Mouse (Mus musculus) liver, embryonic 11.5 days (tissue): ENCODE results near the gene Olfr1337. TPM values are rescaled to one million over a fixed set of nuclear protein-coding genes. Genes with fewer than 3 reads are reported as not detected.
"Not testable (repeated sequence)": the region's sequence is repeated elsewhere in the genome, so short reads cannot be mapped to it uniquely, and the experiment has no call there.

Source experiments
- ATAC-seq: fragments of 200-750 bp; cut with Nextera tagmentation; replicated peaks from 2 replicates; pipeline ENCODE4 v1.8.0; 2017; ENCODE audit warnings: moderate number of reproducible peaks, mild to moderate bottlenecking, moderate TSS enrichment, moderate library complexity; ENCODE audit not compliant: low FRiP score
- DNase-seq: peaks from one replicate; pipeline ENCODE4 v3.0.0-alpha.2; 2017; ENCODE audit warnings: low spot score
- H3K27ac ChIP-seq: fragments of 300-500 bp; sonication (generic); 2 replicates; pipeline ENCODE4 v1.5.1; 2014; ENCODE audit warnings: mild to moderate bottlenecking, low read depth, low read length, control low read depth
- H3K27me3 ChIP-seq: fragments of 300-500 bp; sonication (generic); replicated peaks from 2 replicates; pipeline ENCODE4 v1.6.1; 2014; ENCODE audit warnings: low read length, mixed read lengths; ENCODE audit not compliant: control insufficient read depth, insufficient read depth
- H3K36me3 ChIP-seq: fragments of 300-500 bp; sonication (generic); 2 replicates; pipeline ENCODE4 v1.6.1; 2014; ENCODE audit warnings: mild to moderate bottlenecking, low read length, moderate library complexity, mixed read lengths; ENCODE audit not compliant: control insufficient read depth, insufficient read depth
- H3K4me1 ChIP-seq: fragments of 300-500 bp; sonication (generic); replicated peaks from 2 replicates; pipeline ENCODE4 v1.6.1; 2014; ENCODE audit warnings: low read length, mixed read lengths; ENCODE audit not compliant: control insufficient read depth, insufficient read depth
- H3K4me2 ChIP-seq: fragments of 300-500 bp; sonication (generic); 2 replicates; pipeline ENCODE4 v1.6.1; 2014; ENCODE audit warnings: mild to moderate bottlenecking, control low read depth, moderate library complexity
- H3K4me3 ChIP-seq: fragments of 300-500 bp; sonication (generic); 2 replicates; pipeline ENCODE4 v1.5.1; 2014; ENCODE audit warnings: low read depth, low read length, control low read depth
- H3K9ac ChIP-seq: fragments of 300-500 bp; sonication (generic); 2 replicates; pipeline ENCODE4 v1.6.1; 2014; ENCODE audit warnings: low read depth, low read length, control low read depth
- H3K9me3 ChIP-seq: fragments of 300-500 bp; sonication (generic); 2 replicates; pipeline ENCODE4 v1.6.1; 2016; ENCODE audit warnings: low read length, inconsistent platforms, mixed read lengths; ENCODE audit not compliant: control insufficient read depth
- WGBS: fragments of 180-500 bp; shearing (Covaris S2); extraction: QIAGEN DNeasy Blood & Tissue Kit; methylation state at CpG from one replicate; pipeline ENCODE4 v1.1.7; 2014; 5-methylcytosine and 5-hydroxymethylcytosine counted together
- polyA plus RNA-seq: library from polyadenylated mRNA; unstranded; fragments of >200 nt; fragmentation: Nextera tagmentation; extraction: Ambion mirVana; gene quantifications from 2 replicates; pipeline ENCODE4 v1.2.1, GENCODE M21; 2014

The Olfr1337 gene
- polyA plus RNA-seq, result not detected in 2 replicates

DNA sequence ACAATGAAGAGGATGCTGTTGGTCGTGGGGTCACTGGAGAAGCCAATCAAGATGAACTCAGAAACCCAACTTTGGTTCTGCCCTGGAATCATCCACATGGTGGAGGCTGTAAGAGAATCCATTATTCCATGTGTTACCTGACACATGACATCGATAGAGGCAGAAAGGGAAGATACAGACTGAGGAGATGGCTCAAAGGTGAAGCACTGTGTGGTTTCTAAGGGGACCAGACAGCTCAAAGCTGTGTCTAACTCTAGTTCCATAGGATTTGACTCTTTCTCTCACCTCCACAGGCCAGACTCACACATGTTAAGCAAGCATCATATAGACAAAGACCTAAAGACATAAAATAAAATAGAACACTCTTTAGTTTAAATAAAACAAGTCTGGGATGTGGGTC, at the start of gene Olfr1337:
Gene Olfr1337 (minus strand): TSS at position 101 of the 400 bp plus-strand sequence.
- Histone ChIP-seq H3K27me3 (no peaks in the 10 kb centered on the region), H3K9me3 (no peaks in the 10 kb centered on the region), H3K4me2 (no peak within 1 kb of the TSS), H3K36me3 (no peaks in the 10 kb centered on the region), H3K9ac (no peak within 1 kb of the TSS), H3K4me1 (no peaks in the 10 kb centered on the region), H3K4me3 (no peak within 1 kb of the TSS), H3K27ac (no peak within 1 kb of the TSS)
- DNase-seq (no peak), ATAC-seq (no peak)
- 61% methylated on average over 2 of the region's 2 CpGs for WGBS

DNA sequence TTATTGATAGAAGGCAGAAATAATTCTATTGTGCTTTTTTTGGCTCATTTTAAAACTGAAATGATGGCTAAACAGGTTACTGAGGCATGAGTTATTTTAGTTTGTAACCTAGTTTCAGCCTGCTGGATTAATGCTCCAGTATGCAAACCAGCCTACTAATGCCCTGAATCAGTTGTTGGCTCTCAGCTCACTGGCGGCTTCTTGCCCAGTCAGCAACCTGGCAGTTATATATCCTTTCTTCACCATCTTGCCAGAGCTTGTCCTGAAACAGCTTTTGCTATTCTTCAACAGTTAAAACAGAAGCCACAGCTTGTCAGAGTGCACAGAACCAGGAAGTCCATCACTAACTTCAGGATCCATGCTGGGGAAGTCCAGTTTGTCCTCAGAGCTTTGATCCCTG, 36.5 kb upstream of the Olfr1337 start:
- H3K4me2 ChIP-seq, result no peak overlapping the region
- H3K9me3 ChIP-seq, result no peaks in the 10 kb centered on the region
- H3K36me3 ChIP-seq, result no peaks in the 10 kb centered on the region
- H3K27me3 ChIP-seq, result no peaks in the 10 kb centered on the region
- ATAC-seq, result no peak
- no peak overlapping the region for H3K9ac ChIP-seq
- no peak for DNase-seq
- no peak overlapping the region for H3K4me3 ChIP-seq
- no peaks in the 10 kb centered on the region for H3K4me1 ChIP-seq
- H3K27ac ChIP-seq, result no peak overlapping the region
- 83% methylated on average over 1 of the region's 1 CpGs for WGBS

DNA sequence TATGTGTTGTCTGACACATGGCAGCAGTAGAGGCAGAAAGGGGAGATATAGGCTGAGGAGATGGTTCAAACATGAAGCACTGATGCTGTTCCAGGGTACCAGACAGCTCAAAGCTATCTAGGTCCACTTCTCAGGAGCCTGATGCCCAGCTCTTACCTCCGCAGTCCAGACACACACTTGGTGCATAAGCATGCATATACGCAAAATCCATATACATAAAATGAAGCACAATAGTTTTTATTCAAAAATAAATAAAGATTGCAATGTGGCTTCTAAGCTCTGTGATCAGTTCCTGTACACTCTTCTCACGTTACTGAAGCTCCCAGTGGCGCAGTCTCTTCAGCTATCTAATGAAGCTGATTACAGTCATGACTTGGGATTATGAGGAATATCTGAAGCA, 27.5 kb upstream of the Olfr1337 start, which contains the start of gene Olfr1335:
Gene Olfr1335 (minus strand): TSS at position 101 of the 400 bp plus-strand sequence.
- H3K4me2 ChIP-seq, result no peak within 1 kb of the TSS
- WGBS, result 82% methylated on average over 4 of the region's 4 CpGs
- no peak for ATAC-seq

DNA sequence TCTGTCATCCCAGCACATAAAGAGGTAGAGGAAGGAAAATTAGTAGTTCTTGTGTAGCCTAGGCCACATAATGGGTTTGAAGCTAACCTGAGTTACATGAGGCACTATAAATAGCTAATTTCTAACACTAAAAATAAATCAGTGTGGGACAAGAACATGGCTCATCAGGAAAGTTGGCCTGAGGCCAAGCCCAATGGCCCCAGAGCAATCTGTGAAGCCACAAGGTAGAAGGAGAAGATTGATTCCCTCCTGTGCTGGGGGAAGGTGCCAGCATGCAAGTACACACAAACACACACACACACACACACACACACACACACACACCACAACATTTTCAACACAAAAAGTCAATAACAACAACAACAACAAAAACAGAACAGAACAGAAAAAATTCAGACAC, 10.4 kb upstream of the Olfr1337 start:
- H3K36me3 ChIP-seq, H3K27ac ChIP-seq: not testable (repeated sequence)

More for the DNA sequence above, 27.5 kb upstream of the Olfr1337 start, which contains the start of gene Olfr1335:
- Histone ChIP-seq H3K4me3 (no peak within 1 kb of the TSS), H3K9me3 (no peaks in the 10 kb centered on the region), H3K36me3 (no peaks in the 10 kb centered on the region), H3K4me1 (no peaks in the 10 kb centered on the region), H3K27ac (no peak within 1 kb of the TSS), H3K27me3 (no peaks in the 10 kb centered on the region), H3K9ac (no peak within 1 kb of the TSS)
- no peak for DNase-seq

DNA sequence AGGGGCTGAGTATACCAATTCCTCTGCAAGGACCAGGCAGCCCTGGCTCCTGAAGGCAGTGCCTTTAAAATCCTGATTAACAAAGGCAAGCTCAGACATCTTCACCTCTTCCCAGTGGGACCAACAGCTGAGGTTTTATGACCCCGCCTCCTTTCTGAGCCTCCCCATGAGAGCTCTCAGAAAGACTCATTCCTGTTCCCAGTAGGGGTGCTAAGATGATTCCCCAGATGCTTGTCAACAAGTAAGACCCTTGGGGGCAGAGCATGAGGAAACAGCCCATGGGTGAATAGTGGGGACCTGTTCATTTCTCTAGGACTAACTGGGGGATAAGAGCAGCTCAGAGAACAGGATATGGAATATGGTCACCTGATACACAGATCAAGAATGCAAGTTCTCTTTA, 23.7 kb downstream of the Olfr1337 start, which contains the start of gene Olfr1338:
Gene Olfr1338 (minus strand): TSS at position 101 of the 400 bp plus-strand sequence.
- H3K27me3 ChIP-seq, result no peaks in the 10 kb centered on the region
- no peak within 1 kb of the TSS for H3K27ac ChIP-seq
- DNase-seq (no peak), ATAC-seq (no peak)
- H3K4me3 ChIP-seq, result no peak within 1 kb of the TSS
- H3K9me3 ChIP-seq, result no peaks in the 10 kb centered on the region
- no peaks in the 10 kb centered on the region for H3K36me3 ChIP-seq
- no peak within 1 kb of the TSS for H3K4me2 ChIP-seq
- H3K9ac ChIP-seq, result no peak within 1 kb of the TSS
- H3K4me1 ChIP-seq, result no peaks in the 10 kb centered on the region
- 65% methylated on average over 1 of the region's 1 CpGs for WGBS

More for the DNA sequence above, 10.4 kb upstream of the Olfr1337 start:
- H3K4me3 ChIP-seq, H3K9ac ChIP-seq, H3K27me3 ChIP-seq, H3K4me2 ChIP-seq, DNase-seq, H3K4me1 ChIP-seq, ATAC-seq, H3K9me3 ChIP-seq: not testable (repeated sequence)

DNA sequence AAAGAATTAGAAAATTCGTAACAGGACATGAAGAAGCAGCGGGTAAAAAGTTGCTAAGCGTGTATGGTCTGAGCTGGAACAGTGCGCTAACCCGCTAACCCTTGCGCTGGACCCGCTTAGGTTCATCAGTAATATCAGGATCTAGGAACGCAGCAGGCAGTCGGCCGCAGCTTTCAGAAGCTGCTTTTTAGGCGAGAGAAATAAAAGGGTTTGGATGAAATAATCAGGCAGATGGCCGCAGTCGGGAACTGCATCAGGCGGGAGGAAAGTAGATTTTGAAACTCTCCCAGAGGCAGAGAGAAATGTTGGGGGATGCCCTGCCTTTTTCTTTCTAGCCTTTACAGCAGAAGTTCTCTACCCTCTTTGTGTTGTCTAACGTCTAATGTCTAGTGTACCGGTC, 40.5 kb downstream of the Olfr1337 start:
- no peak overlapping the region for H3K4me2 ChIP-seq
- H3K27me3 ChIP-seq, result peaks cover 17% of the 10 kb centered on the region
- no peaks in the 10 kb centered on the region for H3K9me3 ChIP-seq
- H3K36me3 ChIP-seq, result no peaks in the 10 kb centered on the region
- H3K9ac ChIP-seq, result no peak overlapping the region
- DNase-seq (no peak), ATAC-seq (no peak)
- no peak overlapping the region for H3K27ac ChIP-seq
- no peak overlapping the region for H3K4me3 ChIP-seq
- 13% methylated on average over 16 of the region's 16 CpGs for WGBS
- H3K4me1 ChIP-seq, result no peaks in the 10 kb centered on the region

DNA sequence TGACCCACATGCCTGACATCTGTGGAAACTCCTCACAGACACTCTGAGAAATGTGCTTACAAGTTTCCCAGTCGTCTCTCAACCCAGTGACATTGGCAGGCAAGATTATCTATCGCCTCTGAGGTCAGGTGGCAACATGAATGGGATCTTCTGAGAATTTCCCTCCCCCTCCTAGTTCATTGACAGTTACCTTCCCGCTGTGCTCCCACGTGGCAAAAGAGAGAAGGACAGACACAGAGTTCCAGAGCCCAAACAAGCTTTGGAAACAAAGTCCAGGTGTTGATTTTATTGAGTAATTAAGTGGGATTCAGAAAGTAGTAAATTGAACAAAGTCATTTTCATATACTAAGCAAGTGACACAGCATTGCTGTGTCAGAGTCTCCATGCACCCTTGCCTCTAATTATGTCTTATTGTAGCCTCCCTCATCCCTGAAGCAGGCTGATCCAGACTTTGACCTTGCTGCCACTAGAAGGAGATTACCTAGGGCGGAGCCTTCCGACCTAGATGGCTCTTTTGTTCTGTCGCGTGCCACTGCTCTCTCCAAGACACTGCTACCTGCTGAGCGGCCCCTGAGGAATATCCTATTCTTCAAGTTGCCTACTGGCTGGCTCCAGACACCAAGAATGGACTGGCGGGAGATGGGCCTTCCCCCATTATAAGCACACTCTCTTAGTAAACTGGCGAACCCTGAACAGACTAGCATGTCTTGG, 41.2 kb downstream of the Olfr1337 start:
- ATAC-seq, result no peak
- no peaks in the 10 kb centered on the region for H3K9me3 ChIP-seq
- no peak overlapping the region for H3K4me3 ChIP-seq
- WGBS, result 7% methylated on average over 11 of the region's 11 CpGs
- H3K4me1 ChIP-seq, result no peaks in the 10 kb centered on the region
- no peak for DNase-seq
- no peaks in the 10 kb centered on the region for H3K36me3 ChIP-seq
- no peak overlapping the region for H3K9ac ChIP-seq
- H3K4me2 ChIP-seq, result no peak overlapping the region
- H3K27ac ChIP-seq, result no peak overlapping the region
- peaks cover 17% of the 10 kb centered on the region for H3K27me3 ChIP-seq

DNA sequence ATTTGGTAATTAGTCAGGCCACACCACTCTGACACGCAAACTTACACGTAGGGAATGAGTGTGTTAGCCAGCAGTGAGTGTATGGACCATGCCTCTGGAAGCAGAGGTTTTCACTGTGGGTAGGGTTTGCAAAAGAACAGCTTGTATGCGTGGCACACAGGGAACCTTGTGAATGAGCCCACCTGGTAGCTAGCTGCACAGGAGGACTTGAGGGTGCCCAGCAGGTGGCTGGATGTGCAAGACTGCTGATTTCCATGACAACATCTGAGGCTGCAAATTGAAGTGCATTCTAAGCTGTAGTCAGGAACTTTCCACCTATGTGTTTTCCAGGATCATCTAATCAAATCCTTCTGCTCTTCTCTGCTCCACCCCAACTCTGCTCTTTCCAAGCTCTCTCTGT, 42.8 kb downstream of the Olfr1337 start:
- ATAC-seq (no peak), DNase-seq (no peak)
- Histone ChIP-seq H3K36me3 (no peaks in the 10 kb centered on the region), H3K4me2 (no peak overlapping the region), H3K4me1 (no peaks in the 10 kb centered on the region), H3K9ac (no peak overlapping the region), H3K27me3 (peaks cover 17% of the 10 kb centered on the region), H3K27ac (no peak overlapping the region), H3K9me3 (no peaks in the 10 kb centered on the region), H3K4me3 (no peak overlapping the region)
- 62% methylated on average over 3 of the region's 3 CpGs for WGBS

DNA sequence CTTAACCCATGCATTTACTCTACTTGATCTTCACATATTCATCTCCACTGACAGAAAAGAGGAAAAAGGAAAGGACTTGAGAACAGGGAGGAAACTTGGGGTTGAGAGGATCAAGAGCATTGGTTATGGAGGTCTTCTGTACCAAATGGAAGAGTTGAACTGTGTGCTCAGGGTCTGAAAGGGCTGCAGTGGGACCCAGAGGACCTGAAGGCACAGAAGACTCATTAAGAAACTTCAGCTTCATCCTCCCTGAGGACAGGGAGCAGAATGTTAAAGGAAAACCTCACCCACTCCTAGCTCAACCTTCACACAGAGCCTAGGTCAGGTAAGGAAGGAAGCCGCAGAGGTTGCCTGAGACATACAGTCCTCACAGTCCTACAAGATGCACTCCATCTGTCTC, 50.5 kb downstream of the Olfr1337 start, which contains the start of gene Olfr1339:
Gene Olfr1339 (plus strand): TSS at position 301 of the 400 bp plus-strand sequence.
- H3K4me3 ChIP-seq, result no peak within 1 kb of the TSS
- WGBS, result 83% methylated on average over 1 of the region's 1 CpGs
- H3K36me3 ChIP-seq, result no peaks in the 10 kb centered on the region
- no peak within 1 kb of the TSS for H3K4me2 ChIP-seq
- DNase-seq, result no peak
- H3K27ac ChIP-seq, result no peak within 1 kb of the TSS
- no peaks in the 10 kb centered on the region for H3K9me3 ChIP-seq
- no peaks in the 10 kb centered on the region for H3K27me3 ChIP-seq
- ATAC-seq, result no peak
- H3K4me1 ChIP-seq, result no peaks in the 10 kb centered on the region
- H3K9ac ChIP-seq, result no peak within 1 kb of the TSS
